Comparison of ENCODE assay signal across 10 mouse cellular contexts in genomic region chr16:65105184-65105931, GRCm38 (mm10). TPM values are rescaled to one million over a fixed set of nuclear protein-coding genes. Genes with fewer than 3 reads are reported as not detected.
DNase-seq lines count a peak whose midpoint lies in the region; ATAC-seq and TF ChIP-seq lines count a peak whose summit lies in the region.
"Had no signal": no experiment of that assay in that cellular context is flagged by ENCODE, and none has a peak within 500 bp of the region (broad histone marks: within the 10 kb centered on the region; RNA-seq: fewer than 3 reads in every experiment).

TSS of gene Htr1f (minus strand) at chr16:65105854.

- no peaks in the 10 kb centered on the region; the same call in 1 of the 2 replicates for H3K27me3 ChIP-seq in lung, postnatal 0 days (replicated peaks; ENCODE audit: insufficient read depth, low read length)
- H3K27me3 ChIP-seq in hindbrain, embryonic 13.5 days: peaks cover 15% of the 10 kb centered on the region
- peaks cover 24% of the 10 kb centered on the region for H3K27me3 ChIP-seq in midbrain, embryonic 12.5 days

- ATAC-seq in lung, postnatal 0 days: no peak
- peak; percentile 79 for ATAC-seq in hindbrain, embryonic 13.5 days (ENCODE audit: low FRiP score)
- ATAC-seq in midbrain, embryonic 12.5 days (ENCODE audit: low FRiP score, low read depth): peak; percentile 87

- WGBS in lung, postnatal 0 days: 5% methylated on average over 40 of the region's 41 CpGs
- WGBS in hindbrain, embryonic 13.5 days: 4% methylated on average over 41 of the region's 41 CpGs
- WGBS in midbrain, embryonic 12.5 days: 5% methylated on average over 41 of the region's 41 CpGs

- TF ChIP-seq EP300 in lung, postnatal 0 days (IDR thresholded peaks at IDR 0.05): no peak

- TF ChIP-seq CTCF in lung, postnatal 0 days (IDR thresholded peaks at IDR 0.05): no peak

- no peaks in the 10 kb centered on the region for H3K4me1 ChIP-seq in lung, postnatal 0 days (ENCODE audit: insufficient read depth, low read depth, low read length)
- 0 out of 2 replicates have a peak, but pooled peaks cover 4% of the 10 kb centered on the region for H3K4me1 ChIP-seq in hindbrain, embryonic 13.5 days (replicated peaks)
- 0 out of 2 replicates have a peak, but pooled peaks cover 3% of the 10 kb centered on the region for H3K4me1 ChIP-seq in midbrain, embryonic 12.5 days

- H3K4me3 ChIP-seq in lung, postnatal 0 days (ENCODE audit: low read depth, low read length): peak within 1 kb of the TSS; percentile 3; the same call in 1 of the 2 replicates
- peak within 1 kb of the TSS; percentile 52 for H3K4me3 ChIP-seq in hindbrain, embryonic 13.5 days
- H3K4me3 ChIP-seq in midbrain, embryonic 12.5 days: peak within 1 kb of the TSS; percentile 44

- no peaks in the 10 kb centered on the region for H3K36me3 ChIP-seq in lung, postnatal 0 days (ENCODE audit: insufficient read depth, low read length)
- H3K36me3 ChIP-seq in hindbrain, embryonic 13.5 days: no peaks in the 10 kb centered on the region
- H3K36me3 ChIP-seq in midbrain, embryonic 12.5 days: no peaks in the 10 kb centered on the region

- no peak within 1 kb of the TSS for H3K27ac ChIP-seq in lung, postnatal 0 days (ENCODE audit: low read length)
- no peak within 1 kb of the TSS for H3K27ac ChIP-seq in hindbrain, embryonic 13.5 days
- H3K27ac ChIP-seq in midbrain, embryonic 12.5 days (replicated peaks): no peak within 1 kb of the TSS

- peak within 1 kb of the TSS; percentile 37; the same call in 1 of the 2 replicates for H3K4me2 ChIP-seq in lung, postnatal 0 days (replicated peaks; ENCODE audit: low read depth, low read length)
- peak within 1 kb of the TSS; percentile 93 for H3K4me2 ChIP-seq in hindbrain, embryonic 13.5 days
- peak within 1 kb of the TSS; percentile 85 for H3K4me2 ChIP-seq in midbrain, embryonic 12.5 days (replicated peaks)

- no peak within 1 kb of the TSS for H3K9ac ChIP-seq in lung, postnatal 0 days (replicated peaks; ENCODE audit: low read depth)
- H3K9ac ChIP-seq in hindbrain, embryonic 13.5 days: peak within 1 kb of the TSS; percentile 62
- peak within 1 kb of the TSS; percentile 49 for H3K9ac ChIP-seq in midbrain, embryonic 12.5 days (replicated peaks)

- H3K9me3 ChIP-seq in lung, postnatal 0 days (ENCODE audit: low read length): no peaks in the 10 kb centered on the region
- H3K9me3 ChIP-seq in hindbrain, embryonic 13.5 days: no peaks in the 10 kb centered on the region
- H3K9me3 ChIP-seq in midbrain, embryonic 12.5 days: no peaks in the 10 kb centered on the region

- peak; percentile 38 to 52 for DNase-seq in cerebellum, postnatal 10 days
- DNase-seq in cerebellum, adult 8-10 months: no peak
- DNase-seq in lung, postnatal 0 days (ENCODE audit: low spot score): no peak
- DNase-seq in lung, postnatal 4 days: no peak
- DNase-seq in urinary bladder, postnatal 10 days (ENCODE audit: low spot score): no peak
- no peak for DNase-seq in thymus, adult 18-20 months

RNA-seq across cellular contexts. Expression of gene Htr1f, which starts in this region (rescaled TPM):
- not detected in 2 replicates for polyA plus RNA-seq in lung, postnatal 0 days (2015; fragmentation: Nextera tagmentation; extraction: Ambion mirVana)
- polyA plus RNA-seq in hindbrain, embryonic 13.5 days (2015; fragmentation: Nextera tagmentation; extraction: Ambion mirVana): 0.14 and 0.22 TPM in 2 replicates
- polyA plus RNA-seq in midbrain, embryonic 12.5 days (2016; fragmentation: Nextera tagmentation; extraction: Ambion mirVana): 0.18 and 0.39 TPM in 2 replicates
- polyA plus RNA-seq: C2C12; spleen, adult 2 months had no signal

Comparison
In these comparisons a context has a peak if more than half of its experiments do, and no peak if none do; other contexts are left out.
1. DNase-seq: peak in cerebellum, postnatal 10 days (2 of 2); none in cerebellum, adult 8-10 months (single experiment), lung, postnatal 0 days (single experiment), lung, postnatal 4 days (0 of 2), urinary bladder, postnatal 10 days (single experiment) and thymus, adult 18-20 months (0 of 2).
2. Peak in ATAC-seq, H3K4me3 ChIP-seq, H3K9ac ChIP-seq and H3K4me2 ChIP-seq in hindbrain, embryonic 13.5 days; RNA of the gene not detected or under 1 TPM.
3. Peak in ATAC-seq, H3K4me3 ChIP-seq, H3K9ac ChIP-seq and H3K4me2 ChIP-seq in midbrain, embryonic 12.5 days; RNA of the gene not detected or under 1 TPM.
4. H3K4me2 ChIP-seq: peak in every context shown above with its lines; median percentile 93 in hindbrain, embryonic 13.5 days; 85 in midbrain, embryonic 12.5 days; 37 in lung, postnatal 0 days.
5. Peak in every context shown above with its lines, with median percentiles within 50 percentile points of each other: H3K4me3 ChIP-seq.